Comparison of ENCODE assay signal across 8 mouse cellular contexts in the genomic region with DNA sequence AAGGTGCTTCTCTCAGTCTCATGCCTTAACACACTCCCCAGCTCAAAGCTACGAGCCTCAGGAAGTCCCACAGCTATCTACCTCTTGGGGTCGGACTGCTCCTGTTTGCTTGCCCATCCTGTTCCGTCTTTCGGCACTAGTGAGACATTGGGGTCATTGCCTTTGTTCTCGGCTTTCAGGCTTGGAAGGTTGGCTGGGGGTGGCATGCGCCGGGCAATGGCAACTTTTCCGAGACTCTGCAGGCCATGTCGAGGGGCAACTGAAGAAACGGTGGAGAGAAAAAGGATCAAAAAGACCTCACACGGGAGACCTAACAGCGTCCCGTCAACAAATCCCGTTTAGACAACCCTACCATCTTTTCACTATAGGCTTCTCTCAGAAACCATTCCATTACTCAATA. TPM values are rescaled to one million over a fixed set of nuclear protein-coding genes. Genes with fewer than 3 reads are reported as not detected.
DNase-seq lines count a peak whose midpoint lies in the region; ATAC-seq and TF ChIP-seq lines count a peak whose summit lies in the region.

No protein-coding gene starts in this region.

- H3K9ac ChIP-seq in kidney, postnatal 0 days (ENCODE audit: low read depth, low read length): peak overlapping the region; percentile 99; the same call in 1 of the 2 replicates
- H3K9ac ChIP-seq in intestine, embryonic 15.5 days: peak overlapping the region; percentile 5; the same call in 1 of the 2 replicates
- H3K9ac ChIP-seq in neural tube, embryonic 13.5 days: peak overlapping the region; percentile 100

- H3K4me1 ChIP-seq in kidney, postnatal 0 days (replicated peaks; ENCODE audit: insufficient read depth, low read length): peaks cover 23% of the 10 kb centered on the region; the same call in 1 of the 2 replicates
- H3K4me1 ChIP-seq in forebrain, embryonic 10.5 days: peaks cover 38% of the 10 kb centered on the region
- H3K4me1 ChIP-seq in intestine, embryonic 15.5 days (replicated peaks): peaks cover 18% of the 10 kb centered on the region
- H3K4me1 ChIP-seq in neural tube, embryonic 13.5 days (replicated peaks): peaks cover 42% of the 10 kb centered on the region

- WGBS in kidney, postnatal 0 days: 35% methylated on average over 14 of the region's 14 CpGs
- 86% methylated on average over 14 of the region's 14 CpGs for WGBS in forebrain, embryonic 10.5 days
- 78% methylated on average over 14 of the region's 14 CpGs for WGBS in intestine, embryonic 15.5 days
- WGBS in neural tube, embryonic 13.5 days: 78% methylated on average over 14 of the region's 14 CpGs

- peaks cover 50% of the 10 kb centered on the region for H3K36me3 ChIP-seq in kidney, postnatal 0 days (ENCODE audit: insufficient read depth, low read length)
- peaks cover 63% of the 10 kb centered on the region for H3K36me3 ChIP-seq in forebrain, embryonic 10.5 days (replicated peaks)
- H3K36me3 ChIP-seq in intestine, embryonic 15.5 days: peaks cover 50% of the 10 kb centered on the region
- H3K36me3 ChIP-seq in neural tube, embryonic 13.5 days: peaks cover 54% of the 10 kb centered on the region

- no peaks in the 10 kb centered on the region for H3K27me3 ChIP-seq in kidney, postnatal 0 days (ENCODE audit: insufficient read depth, low read length)
- H3K27me3 ChIP-seq in forebrain, embryonic 10.5 days (ENCODE audit: poor library complexity, severe bottlenecking): no peaks in the 10 kb centered on the region
- no peaks in the 10 kb centered on the region for H3K27me3 ChIP-seq in intestine, embryonic 15.5 days (replicated peaks)
- H3K27me3 ChIP-seq in neural tube, embryonic 13.5 days: no peaks in the 10 kb centered on the region

- ATAC-seq in kidney, postnatal 0 days (replicated peaks; ENCODE audit: low FRiP score, low read depth): no peak
- no peak for ATAC-seq in intestine, embryonic 15.5 days
- no peak for ATAC-seq in neural tube, embryonic 13.5 days (ENCODE audit: low read depth)
- no peak for ATAC-seq in erythroid progenitor cell, adult 5-6 weeks (replicated peaks; ENCODE audit: low FRiP score, poor library complexity, severe bottlenecking)

- no peak overlapping the region for H3K27ac ChIP-seq in kidney, postnatal 0 days
- no peak overlapping the region for H3K27ac ChIP-seq in forebrain, embryonic 10.5 days
- H3K27ac ChIP-seq in intestine, embryonic 15.5 days: no peak overlapping the region
- H3K27ac ChIP-seq in neural tube, embryonic 13.5 days (replicated peaks): no peak overlapping the region

- H3K4me3 ChIP-seq in kidney, postnatal 0 days (replicated peaks; ENCODE audit: low read depth, low read length): peak overlapping the region; percentile 100; the same call in 1 of the 2 replicates
- peak overlapping the region; percentile 99 for H3K4me3 ChIP-seq in forebrain, embryonic 10.5 days
- H3K4me3 ChIP-seq in intestine, embryonic 15.5 days (replicated peaks): peak overlapping the region; percentile 100
- peak overlapping the region; percentile 99 for H3K4me3 ChIP-seq in neural tube, embryonic 13.5 days

- no peak for TF ChIP-seq CTCF in kidney, postnatal 0 days (IDR thresholded peaks at IDR 0.05; ENCODE audit: low read depth)

- no peak for DNase-seq in kidney, postnatal 0 days (ENCODE audit: low spot score)
- no peak for DNase-seq in kidney, adult 8-10 months
- no peak for DNase-seq in forebrain, embryonic 10.5 days (ENCODE audit: extremely low spot score, low spot score)
- no peak for DNase-seq in spleen, postnatal 4 days (ENCODE audit: low spot score in 2 of 2)
- DNase-seq in ovary, postnatal 36 days (ENCODE audit: low spot score): no peak

- peak overlapping the region; percentile 82 for H3K4me2 ChIP-seq in kidney, postnatal 0 days (ENCODE audit: low read length)
- peak overlapping the region; percentile 82 for H3K4me2 ChIP-seq in intestine, embryonic 15.5 days (replicated peaks)
- H3K4me2 ChIP-seq in neural tube, embryonic 13.5 days: peak overlapping the region; percentile 100

- H3K9me3 ChIP-seq in kidney, postnatal 0 days (replicated peaks; ENCODE audit: low read length): no peaks in the 10 kb centered on the region
- H3K9me3 ChIP-seq in forebrain, embryonic 10.5 days: no peaks in the 10 kb centered on the region
- H3K9me3 ChIP-seq in intestine, embryonic 15.5 days: no peaks in the 10 kb centered on the region
- no peaks in the 10 kb centered on the region for H3K9me3 ChIP-seq in neural tube, embryonic 13.5 days

RNA-seq across cellular contexts. Expression of a gene that starts 2.6 kb away (rescaled TPM):
- 79.2 and 94.5 TPM in 2 replicates for polyA plus RNA-seq in kidney, postnatal 0 days (2015; fragmentation: Nextera tagmentation; extraction: Ambion mirVana)
- 195 and 200 TPM in 2 replicates for polyA plus RNA-seq in forebrain, embryonic 10.5 days (2016; fragmentation: Nextera tagmentation; extraction: Ambion mirVana)
- 125 and 131 TPM in 2 replicates for polyA plus RNA-seq in intestine, embryonic 15.5 days (2015; fragmentation: Nextera tagmentation; extraction: Ambion mirVana)
- polyA plus RNA-seq in neural tube, embryonic 13.5 days (2015; fragmentation: Nextera tagmentation; extraction: Ambion mirVana): 178 and 185 TPM in 2 replicates
- 227 and 234 TPM in 2 replicates for total RNA-seq in erythroid progenitor cell, adult 5-6 weeks (2015; ENCODE audit: low replicate concordance)
- 42.0 and 64.3 TPM in 2 replicates for total RNA-seq in erythroid progenitor cell, adult 5-6 weeks (2017; ENCODE audit: low replicate concordance)

RNA-seq across cellular contexts. Expression of a gene that starts 13.7 kb away (rescaled TPM):
- 13.1 and 14.8 TPM in 2 replicates for polyA plus RNA-seq in kidney, postnatal 0 days (2015; fragmentation: Nextera tagmentation; extraction: Ambion mirVana)
- polyA plus RNA-seq in forebrain, embryonic 10.5 days (2016; fragmentation: Nextera tagmentation; extraction: Ambion mirVana): 3.3 and 3.9 TPM in 2 replicates
- polyA plus RNA-seq in intestine, embryonic 15.5 days (2015; fragmentation: Nextera tagmentation; extraction: Ambion mirVana): 20.6 and 21.7 TPM in 2 replicates
- 11.4 and 12.7 TPM in 2 replicates for polyA plus RNA-seq in neural tube, embryonic 13.5 days (2015; fragmentation: Nextera tagmentation; extraction: Ambion mirVana)
- total RNA-seq in erythroid progenitor cell, adult 5-6 weeks (2015; ENCODE audit: low replicate concordance): 14.1 and 28.1 TPM in 2 replicates
- 3.3 and 32.3 TPM in 2 replicates for total RNA-seq in erythroid progenitor cell, adult 5-6 weeks (2017; ENCODE audit: low replicate concordance)

RNA-seq across cellular contexts. Expression of a gene that starts 26.1 kb away (rescaled TPM):
- 11.4 and 15.0 TPM in 2 replicates for polyA plus RNA-seq in kidney, postnatal 0 days (2015; fragmentation: Nextera tagmentation; extraction: Ambion mirVana)
- polyA plus RNA-seq in forebrain, embryonic 10.5 days (2016; fragmentation: Nextera tagmentation; extraction: Ambion mirVana): 3.3 and 4.7 TPM in 2 replicates
- 18.9 and 19.4 TPM in 2 replicates for polyA plus RNA-seq in intestine, embryonic 15.5 days (2015; fragmentation: Nextera tagmentation; extraction: Ambion mirVana)
- 7.8 and 8.9 TPM in 2 replicates for polyA plus RNA-seq in neural tube, embryonic 13.5 days (2015; fragmentation: Nextera tagmentation; extraction: Ambion mirVana)
- 34.2 and 66.2 TPM in 2 replicates for total RNA-seq in erythroid progenitor cell, adult 5-6 weeks (2015; ENCODE audit: low replicate concordance)
- 48.4 and 53.5 TPM in 2 replicates for total RNA-seq in erythroid progenitor cell, adult 5-6 weeks (2017; ENCODE audit: low replicate concordance)

RNA-seq across cellular contexts. Expression of a gene that starts 27.1 kb away (rescaled TPM):
- 46.0 and 50.2 TPM in 2 replicates for polyA plus RNA-seq in kidney, postnatal 0 days (2015; fragmentation: Nextera tagmentation; extraction: Ambion mirVana)
- 65.9 and 69.0 TPM in 2 replicates for polyA plus RNA-seq in forebrain, embryonic 10.5 days (2016; fragmentation: Nextera tagmentation; extraction: Ambion mirVana)
- 45.2 and 46.4 TPM in 2 replicates for polyA plus RNA-seq in intestine, embryonic 15.5 days (2015; fragmentation: Nextera tagmentation; extraction: Ambion mirVana)
- 67.1 and 75.0 TPM in 2 replicates for polyA plus RNA-seq in neural tube, embryonic 13.5 days (2015; fragmentation: Nextera tagmentation; extraction: Ambion mirVana)
- total RNA-seq in erythroid progenitor cell, adult 5-6 weeks (2015; ENCODE audit: low replicate concordance): 70.6 and 96.0 TPM in 2 replicates
- 54.5 and 81.8 TPM in 2 replicates for total RNA-seq in erythroid progenitor cell, adult 5-6 weeks (2017; ENCODE audit: low replicate concordance)

RNA-seq across cellular contexts. Expression of a gene that starts 30.3 kb away (rescaled TPM):
- polyA plus RNA-seq in kidney, postnatal 0 days (2015; fragmentation: Nextera tagmentation; extraction: Ambion mirVana): 59.6 and 64.2 TPM in 2 replicates
- 0.74 and 0.97 TPM in 2 replicates for polyA plus RNA-seq in forebrain, embryonic 10.5 days (2016; fragmentation: Nextera tagmentation; extraction: Ambion mirVana)
- 10.4 and 13.7 TPM in 2 replicates for polyA plus RNA-seq in intestine, embryonic 15.5 days (2015; fragmentation: Nextera tagmentation; extraction: Ambion mirVana)
- polyA plus RNA-seq in neural tube, embryonic 13.5 days (2015; fragmentation: Nextera tagmentation; extraction: Ambion mirVana): 0.61 and 0.77 TPM in 2 replicates
- not detected in 2 replicates for total RNA-seq in erythroid progenitor cell, adult 5-6 weeks (2015; ENCODE audit: low replicate concordance)
- not detected in 2 replicates for total RNA-seq in erythroid progenitor cell, adult 5-6 weeks (2017; ENCODE audit: low replicate concordance)

Comparison
In these comparisons a context has a peak if more than half of its experiments do, and no peak if none do; other contexts are left out.
1. H3K9ac ChIP-seq: peak in every context shown above with its lines; median percentile 100 in neural tube, embryonic 13.5 days; 99 in kidney, postnatal 0 days; 5 in intestine, embryonic 15.5 days.